Mouse (Mus musculus) small intestine, adult 2 months (tissue): Measurements from ENCODE around the gene H2-Q10. TPM values are rescaled to one million over a fixed set of nuclear protein-coding genes. Genes with fewer than 3 reads are reported as not detected.
"Not testable (repeated sequence)": the region's sequence is repeated elsewhere in the genome, so short reads cannot be mapped to it uniquely, and the experiment has no call there.

ENCODE experiments used
- H3K27ac ChIP-seq: fragments of 200-500 bp; 2 replicates; pipeline ENCODE4 v1.5.1; 2012; ENCODE audit warnings: low read depth, low read length, control low read depth, inconsistent platforms; ENCODE audit not compliant: insufficient read depth
- H3K27me3 ChIP-seq: fragments of 200-500 bp; 2 replicates; pipeline ENCODE4 v1.6.1; 2012; ENCODE audit warnings: mild to moderate bottlenecking, moderate library complexity, low read length, inconsistent platforms; ENCODE audit not compliant: control insufficient read depth, insufficient read depth
- H3K36me3 ChIP-seq: fragments of 200-500 bp; 2 replicates; pipeline ENCODE4 v1.6.1; 2012; ENCODE audit warnings: mild to moderate bottlenecking, low read length, control low read depth, inconsistent platforms; ENCODE audit not compliant: control insufficient read depth, insufficient read depth
- H3K4me1 ChIP-seq: fragments of 200-500 bp; 2 replicates; pipeline ENCODE4 v1.6.1; 2012; ENCODE audit warnings: low read length, inconsistent platforms, mixed read lengths; ENCODE audit not compliant: control insufficient read depth, insufficient read depth, insufficient read length
- H3K4me3 ChIP-seq: fragments of 200-500 bp; 2 replicates; pipeline ENCODE4 v1.5.1; 2012; ENCODE audit warnings: low read depth, mild to moderate bottlenecking, control low read depth, inconsistent platforms, low read length, moderate library complexity
- CTCF ChIP-seq: fragments of 200-500 bp; IDR thresholded peaks from 2 replicates; pipeline ENCODE4 v1.5.1; 2012; ENCODE audit warnings: low read depth, mild to moderate bottlenecking, control low read depth, inconsistent platforms, low read length, moderate library complexity, mixed read lengths; ENCODE audit not compliant: insufficient replicate concordance, insufficient read length; ENCODE audit errors: extremely low read depth
- POLR2A ChIP-seq: fragments of 200-500 bp; IDR thresholded peaks from 2 replicates; pipeline ENCODE4 v1.6.1; 2012; ENCODE audit warnings: low read depth, mild to moderate bottlenecking, control low read depth, inconsistent platforms, low read length, moderate library complexity
- WGBS: fragments of 180-500 bp; shearing (Covaris S2); methylation state at CpG from one replicate; pipeline ENCODE4 v1.1.7; 2018; 5-methylcytosine and 5-hydroxymethylcytosine counted together
- polyA plus RNA-seq: library from polyadenylated mRNA; depleted of rRNA; stranded (reverse); fragments of >200 nt; gene quantifications from 2 replicates; pipeline ENCODE4 v1.2.3, GENCODE M21; 2012

H2-Q10 gene
- polyA plus RNA-seq, 1 experiment, result 12.0 TPM

DNA sequence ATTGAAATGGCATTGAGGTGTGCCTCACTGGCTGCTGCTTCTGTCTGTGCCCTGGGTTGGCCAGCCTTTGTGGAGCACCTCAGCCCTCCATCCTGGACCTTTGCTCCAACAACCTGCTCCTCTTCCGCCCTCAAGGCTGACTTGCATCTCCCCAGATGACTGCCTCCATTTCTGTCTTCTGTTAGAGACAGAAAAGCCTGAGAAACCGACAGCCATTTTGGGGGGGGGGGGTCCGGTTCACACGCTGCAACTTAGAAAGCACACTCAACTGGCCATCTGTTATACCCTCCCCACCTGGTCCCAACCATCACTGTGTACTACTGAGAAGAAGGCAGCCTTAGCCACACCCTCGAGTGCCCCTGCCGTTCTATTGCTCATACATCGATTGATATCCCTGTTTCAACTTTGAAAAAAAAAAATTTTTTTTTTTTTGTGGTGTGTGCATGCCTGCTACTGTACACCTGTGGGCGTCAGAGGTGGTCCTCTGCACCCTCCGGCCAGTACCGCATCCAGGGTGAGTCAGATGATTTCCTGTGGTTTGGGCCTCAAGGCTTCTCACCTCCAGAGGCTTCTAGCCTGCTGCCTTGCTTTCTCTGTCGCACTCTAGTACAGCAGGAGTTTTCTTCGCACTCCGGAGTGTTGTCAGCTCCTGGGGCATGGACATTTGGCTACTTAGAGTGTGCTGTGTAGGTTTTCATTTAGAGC is 37.8 kb downstream of the H2-Q10 start:
- TF ChIP-seq CTCF, result no peak
- no peak for TF ChIP-seq POLR2A
- 53% methylated on average over 13 of the region's 13 CpGs for WGBS
- Histone ChIP-seq H3K4me1 (no peaks in the 10 kb centered on the region), H3K27ac (no peak overlapping the region), H3K27me3 (no peaks in the 10 kb centered on the region; the same call in 1 of the 2 replicates), H3K4me3 (no peak overlapping the region), H3K36me3 (no peaks in the 10 kb centered on the region)

GRCm38 (mm10) chr17:35508279-35508678 is 38.4 kb downstream of the H2-Q10 start:
- H3K36me3 ChIP-seq, H3K4me1 ChIP-seq: not testable (repeated sequence)
- WGBS, result 64% methylated on average over 5 of the region's 5 CpGs

GRCm38 (mm10) chr17:35509284-35509683 is 39.4 kb downstream of the H2-Q10 start:
- Histone ChIP-seq H3K27ac (no peak overlapping the region), H3K36me3 (no peaks in the 10 kb centered on the region), H3K27me3 (no peaks in the 10 kb centered on the region; the same call in 1 of the 2 replicates), H3K4me1 (no peaks in the 10 kb centered on the region), H3K4me3 (no peak overlapping the region)
- 15% methylated on average over 8 of the region's 8 CpGs for WGBS
- peak; percentile 30; the same call in 1 of the 2 replicates for TF ChIP-seq CTCF
- TF ChIP-seq POLR2A, result no peak

More at GRCm38 (mm10) chr17:35508279-35508678, 38.4 kb downstream of the H2-Q10 start:
- not testable (repeated sequence) for H3K4me3 ChIP-seq, H3K27ac ChIP-seq, H3K27me3 ChIP-seq

DNA sequence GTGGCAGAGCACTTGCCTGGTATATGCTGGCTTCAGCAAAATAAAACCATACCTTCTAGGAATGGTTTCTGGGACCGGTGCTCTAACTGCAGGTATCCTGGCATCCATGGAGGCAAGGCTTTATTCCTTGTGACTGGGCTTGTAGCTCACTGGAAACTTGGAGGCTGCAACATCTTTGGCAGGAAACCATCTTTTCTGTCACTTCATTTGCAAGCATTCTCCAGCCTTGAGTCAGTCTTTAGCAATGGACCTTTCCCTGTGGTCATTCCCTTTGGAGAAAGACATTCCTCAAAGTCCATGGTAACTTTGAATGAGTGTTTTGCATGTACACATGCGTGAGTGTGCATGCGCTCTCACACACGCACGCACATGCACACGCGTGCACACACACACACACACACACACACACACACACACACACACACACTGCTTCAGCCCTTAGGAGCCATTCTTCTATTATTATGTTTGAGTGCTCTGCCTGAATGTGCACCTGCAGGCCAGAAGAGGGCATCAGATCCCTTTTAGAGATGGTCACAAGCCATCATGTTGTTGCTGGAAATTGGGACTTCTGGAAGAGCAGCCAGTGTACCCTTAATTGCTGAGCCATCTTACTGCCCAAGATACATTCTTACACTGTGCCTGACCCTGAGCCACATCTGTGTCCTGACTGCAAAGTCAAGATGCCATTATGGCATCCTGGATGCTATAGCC is 43.2 kb downstream of the H2-Q10 start:
- Histone ChIP-seq H3K36me3 (no peaks in the 10 kb centered on the region), H3K27me3 (no peaks in the 10 kb centered on the region; the same call in 1 of the 2 replicates), H3K4me3 (no peak overlapping the region), H3K27ac (no peak overlapping the region), H3K4me1 (peaks cover 7% of the 10 kb centered on the region)
- WGBS, result 93% methylated on average over 7 of the region's 7 CpGs
- TF ChIP-seq CTCF (no peak), POLR2A (no peak)

DNA sequence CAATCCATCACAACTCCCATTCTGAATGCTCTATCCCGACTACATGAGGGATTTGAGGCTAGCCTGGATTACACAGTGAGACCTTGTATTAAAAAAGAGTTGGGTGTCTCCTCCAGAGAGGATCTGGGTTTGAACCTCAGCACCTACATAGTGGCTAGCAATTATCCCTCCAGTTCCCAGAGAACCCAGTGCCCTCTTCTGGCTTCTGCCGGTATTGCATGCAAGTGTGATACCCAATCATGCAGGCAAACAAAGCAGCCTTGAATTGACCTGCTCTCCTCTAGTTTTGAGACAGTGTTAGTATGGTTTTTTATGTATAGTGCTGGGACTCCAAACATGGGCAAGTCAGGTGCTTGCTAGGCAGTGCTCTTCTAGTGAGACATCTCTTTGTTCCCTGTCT is 44.0 kb downstream of the H2-Q10 start:
- no peak overlapping the region for H3K27ac ChIP-seq
- H3K27me3 ChIP-seq, result no peaks in the 10 kb centered on the region; the same call in 1 of the 2 replicates
- no peaks in the 10 kb centered on the region for H3K36me3 ChIP-seq
- H3K4me1 ChIP-seq, result peaks cover 7% of the 10 kb centered on the region
- peak; percentile 67; the same call in 1 of the 2 replicates for TF ChIP-seq CTCF
- TF ChIP-seq POLR2A, result no peak
- WGBS, result 16% methylated on average over 2 of the region's 2 CpGs
- no peak overlapping the region for H3K4me3 ChIP-seq

DNA sequence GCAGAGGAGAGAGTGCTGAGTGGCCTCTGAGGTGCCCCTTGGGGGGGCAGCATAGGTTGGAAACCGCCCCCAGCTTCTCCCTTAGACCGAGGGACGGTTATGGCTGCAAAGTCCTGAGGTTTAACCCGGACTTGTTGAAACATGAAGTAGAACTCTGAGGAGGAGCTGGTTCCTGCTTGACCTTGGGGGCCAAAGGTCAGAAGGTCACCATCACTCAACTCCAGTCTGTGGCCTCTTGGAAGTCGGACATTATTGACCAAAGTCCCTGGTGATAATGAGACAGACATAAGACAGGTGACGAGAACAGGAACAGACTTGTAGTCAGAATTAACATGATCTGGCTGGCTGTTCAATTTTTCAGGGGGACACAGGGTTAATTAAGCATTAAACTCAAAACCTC is 44.9 kb downstream of the H2-Q10 start:
- H3K4me3 ChIP-seq, result no peak overlapping the region
- H3K36me3 ChIP-seq, result no peaks in the 10 kb centered on the region
- no peak overlapping the region for H3K27ac ChIP-seq
- TF ChIP-seq CTCF, result no peak
- TF ChIP-seq POLR2A, result no peak
- WGBS, result 60% methylated on average over 6 of the region's 6 CpGs
- no peaks in the 10 kb centered on the region for H3K27me3 ChIP-seq
- H3K4me1 ChIP-seq, result peaks cover 7% of the 10 kb centered on the region

GRCm38 (mm10) chr17:35515911-35516640 is 46.2 kb downstream of the H2-Q10 start:
- Histone ChIP-seq H3K27me3 (no peaks in the 10 kb centered on the region), H3K4me3 (peak overlapping the region; percentile 77), H3K27ac (no peak overlapping the region), H3K4me1 (peaks cover 7% of the 10 kb centered on the region), H3K36me3 (no peaks in the 10 kb centered on the region)
- no peak for TF ChIP-seq CTCF
- TF ChIP-seq POLR2A, result no peak
- WGBS, result 6% methylated on average over 25 of the region's 25 CpGs
